Mouse (Mus musculus): Measurements from ENCODE around the gene Olfr558. TPM values are rescaled to one million over a fixed set of nuclear protein-coding genes. Genes with fewer than 3 reads are reported as not detected.

Olfr558 gene
- polyA plus RNA-seq (2014; fragmentation: Nextera tagmentation; extraction: Ambion mirVana) = 0.12 TPM in 1 of 2 replicates, not detected in the other

DNA sequence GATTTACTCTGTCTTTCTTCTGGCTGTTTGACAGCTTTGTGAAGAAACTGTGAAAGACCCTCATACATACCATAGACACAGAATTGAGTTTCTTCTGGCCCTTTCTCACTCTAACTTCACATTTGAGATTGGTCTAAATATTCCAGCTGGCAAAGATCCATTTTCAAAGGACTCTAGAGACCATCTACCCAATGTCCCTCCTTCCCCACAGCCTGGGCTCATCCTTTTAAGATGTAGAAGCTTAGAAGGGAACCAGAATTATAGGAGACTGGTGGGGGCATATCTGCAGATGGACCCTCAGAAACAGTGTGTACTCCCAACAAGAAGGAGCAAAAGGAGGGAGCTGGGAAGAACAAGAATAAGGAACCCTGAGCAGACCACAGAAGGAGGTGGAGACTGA lies at the start of gene Olfr558:
TSS of gene Olfr558 (plus strand) at position 301 of the 400 bp plus-strand sequence.
- DNase-seq = no peak
- Histone ChIP-seq H3K27me3 (ENCODE audit: insufficient read depth, low read length) (no peaks in the 10 kb centered on the region), H3K4me2 (no peak within 1 kb of the TSS), H3K9ac (no peak within 1 kb of the TSS), H3K4me1 (ENCODE audit: insufficient read depth) (no peaks in the 10 kb centered on the region), H3K9me3 (ENCODE audit: low read depth, low read length) (no peaks in the 10 kb centered on the region), H3K27ac (ENCODE audit: low read depth) (no peak within 1 kb of the TSS), H3K36me3 (ENCODE audit: insufficient read depth) (no peaks in the 10 kb centered on the region), H3K4me3 (ENCODE audit: low read depth, low read length) (no peak within 1 kb of the TSS)
- ATAC-seq (ENCODE audit: insufficient read depth) = no peak
- no peak for TF ChIP-seq CTCF (IDR thresholded peaks at IDR 0.05; ENCODE audit: low read depth)

- H3K27ac ChIP-seq (ENCODE audit: low read depth) = no peak within 1 kb of the TSS
- H3K9me3 ChIP-seq (ENCODE audit: low read depth, low read length) = no peaks in the 10 kb centered on the region
- no peaks in the 10 kb centered on the region for H3K4me1 ChIP-seq (ENCODE audit: insufficient read depth)
- H3K9ac ChIP-seq = no peak within 1 kb of the TSS
- no peaks in the 10 kb centered on the region for H3K36me3 ChIP-seq (ENCODE audit: insufficient read depth)
- DNase-seq (no peak), ATAC-seq (ENCODE audit: insufficient read depth) (no peak)
- H3K27me3 ChIP-seq (ENCODE audit: insufficient read depth, low read length) = no peaks in the 10 kb centered on the region
- TF ChIP-seq CTCF (IDR thresholded peaks at IDR 0.05; ENCODE audit: low read depth) = no peak
- WGBS = 58% methylated on average over 1 of the region's 1 CpGs
- no peak within 1 kb of the TSS for H3K4me3 ChIP-seq (ENCODE audit: low read depth, low read length)
- no peak within 1 kb of the TSS for H3K4me2 ChIP-seq
Measured at GRCm38 (mm10) chr7:102658523-102658922, 43.5 kb upstream of the Olfr558 start, which contains the start of gene Olfr555. Gene Olfr555 (plus strand): TSS chr7:102658823.

GRCm38 (mm10) chr7:102664599-102664998 lies 37.4 kb upstream of the Olfr558 start, which contains the start of gene Olfr556:
Gene Olfr556 (plus strand): TSS chr7:102664899.
- no peak within 1 kb of the TSS for H3K9ac ChIP-seq
- no peaks in the 10 kb centered on the region for H3K27me3 ChIP-seq (ENCODE audit: insufficient read depth, low read length)
- H3K9me3 ChIP-seq (ENCODE audit: low read depth, low read length) = no peaks in the 10 kb centered on the region
- no peak within 1 kb of the TSS for H3K27ac ChIP-seq (ENCODE audit: low read depth)
- H3K4me3 ChIP-seq (ENCODE audit: low read depth, low read length) = no peak within 1 kb of the TSS
- H3K36me3 ChIP-seq (ENCODE audit: insufficient read depth) = no peaks in the 10 kb centered on the region
- no peak for TF ChIP-seq CTCF (IDR thresholded peaks at IDR 0.05; ENCODE audit: low read depth)
- no peaks in the 10 kb centered on the region for H3K4me1 ChIP-seq (ENCODE audit: insufficient read depth)
- DNase-seq (no peak), ATAC-seq (ENCODE audit: insufficient read depth) (no peak)
- H3K4me2 ChIP-seq = no peak within 1 kb of the TSS
- 60% methylated on average over 3 of the region's 3 CpGs for WGBS

DNA sequence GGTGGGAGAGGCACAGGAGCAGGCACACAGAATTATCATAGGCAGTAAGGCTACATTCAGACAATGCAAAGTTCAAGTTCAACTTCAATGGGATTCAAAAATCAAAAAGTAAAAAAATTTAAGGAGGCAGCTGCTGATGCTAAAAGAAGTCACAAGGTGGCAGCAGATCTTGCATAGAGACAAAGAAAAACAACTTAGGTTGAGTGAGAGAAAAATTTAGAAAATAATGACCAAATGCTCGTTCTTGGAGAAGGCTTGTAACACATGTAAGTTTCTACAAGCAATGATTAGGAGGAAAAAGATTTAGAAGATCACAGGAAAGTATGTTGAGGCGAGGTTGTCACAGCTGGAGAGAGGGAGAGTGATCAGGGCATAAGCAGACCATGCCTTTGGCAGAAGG lies 36.6 kb upstream of the Olfr558 start:
- no peaks in the 10 kb centered on the region for H3K4me1 ChIP-seq (ENCODE audit: insufficient read depth)
- H3K27ac ChIP-seq (ENCODE audit: low read depth) = no peak overlapping the region
- ATAC-seq (ENCODE audit: insufficient read depth) (no peak), DNase-seq (peak; percentile 69)
- H3K4me2 ChIP-seq = no peak overlapping the region
- H3K9ac ChIP-seq = no peak overlapping the region
- no peaks in the 10 kb centered on the region for H3K9me3 ChIP-seq (ENCODE audit: low read depth, low read length)
- no peaks in the 10 kb centered on the region for H3K36me3 ChIP-seq (ENCODE audit: insufficient read depth)
- peak; percentile 50; the same call in 1 of the 2 replicates for TF ChIP-seq CTCF (IDR thresholded peaks at IDR 0.05; ENCODE audit: low read depth)
- H3K4me3 ChIP-seq (ENCODE audit: low read depth, low read length) = no peak overlapping the region
- H3K27me3 ChIP-seq (ENCODE audit: insufficient read depth, low read length) = no peaks in the 10 kb centered on the region
- WGBS = 39% methylated on average over 2 of the region's 2 CpGs

GRCm38 (mm10) chr7:102676225-102676624 lies 25.8 kb upstream of the Olfr558 start:
- Histone ChIP-seq H3K9me3 (ENCODE audit: low read depth, low read length) (no peaks in the 10 kb centered on the region), H3K27ac (ENCODE audit: low read depth) (no peak overlapping the region), H3K36me3 (ENCODE audit: insufficient read depth) (no peaks in the 10 kb centered on the region), H3K4me2 (no peak overlapping the region), H3K9ac (no peak overlapping the region), H3K4me1 (ENCODE audit: insufficient read depth) (no peaks in the 10 kb centered on the region), H3K27me3 (ENCODE audit: insufficient read depth, low read length) (no peaks in the 10 kb centered on the region), H3K4me3 (ENCODE audit: low read depth, low read length) (no peak overlapping the region)
- DNase-seq = no peak
- WGBS = 69% methylated on average over 2 of the region's 2 CpGs
- ATAC-seq (ENCODE audit: insufficient read depth) = no peak
- no peak for TF ChIP-seq CTCF (IDR thresholded peaks at IDR 0.05; ENCODE audit: low read depth)

- TF ChIP-seq CTCF (IDR thresholded peaks at IDR 0.05; ENCODE audit: low read depth) = no peak
- 77% methylated on average over 1 of the region's 1 CpGs for WGBS
- ATAC-seq (ENCODE audit: insufficient read depth) = no peak
Measured at GRCm38 (mm10) chr7:102681916-102682315, 20.1 kb upstream of the Olfr558 start.

GRCm38 (mm10) chr7:102686944-102687501 lies 15.0 kb upstream of the Olfr558 start, which contains the start of gene Trim68:
Gene Trim68 (minus strand): TSS chr7:102687327.
- WGBS = under 1% methylated on average over 40 of the region's 40 CpGs
- H3K4me3 ChIP-seq (ENCODE audit: low read depth, low read length) = peak within 1 kb of the TSS; percentile 58

More at GRCm38 (mm10) chr7:102681916-102682315, 20.1 kb upstream of the Olfr558 start:
- Histone ChIP-seq H3K4me1 (ENCODE audit: insufficient read depth) (no peaks in the 10 kb centered on the region), H3K4me2 (no peak overlapping the region), H3K9me3 (ENCODE audit: low read depth, low read length) (no peaks in the 10 kb centered on the region), H3K4me3 (ENCODE audit: low read depth, low read length) (no peak overlapping the region), H3K27me3 (ENCODE audit: insufficient read depth, low read length) (no peaks in the 10 kb centered on the region), H3K9ac (no peak overlapping the region), H3K27ac (ENCODE audit: low read depth) (no peak overlapping the region), H3K36me3 (ENCODE audit: insufficient read depth) (no peaks in the 10 kb centered on the region)
- no peak for DNase-seq

More at GRCm38 (mm10) chr7:102686944-102687501, 15.0 kb upstream of the Olfr558 start, which contains the start of gene Trim68:
- H3K9ac ChIP-seq = peak within 1 kb of the TSS; percentile 76
- peak within 1 kb of the TSS; percentile 71 for H3K4me2 ChIP-seq
- TF ChIP-seq CTCF (IDR thresholded peaks at IDR 0.05; ENCODE audit: low read depth) = no peak
- no peaks in the 10 kb centered on the region for H3K27me3 ChIP-seq (ENCODE audit: insufficient read depth, low read length)
- ATAC-seq (ENCODE audit: insufficient read depth) = peak; percentile 100
- H3K27ac ChIP-seq (ENCODE audit: low read depth) = peak within 1 kb of the TSS; percentile 77
- H3K4me1 ChIP-seq (ENCODE audit: insufficient read depth) = no peaks in the 10 kb centered on the region
- H3K36me3 ChIP-seq (ENCODE audit: insufficient read depth) = no peaks in the 10 kb centered on the region
- peak; percentile 97 for DNase-seq
- H3K9me3 ChIP-seq (ENCODE audit: low read depth, low read length) = no peaks in the 10 kb centered on the region

Data from lung, embryonic 14.5 days (tissue).